Comparison of ENCODE assay signal across 8 mouse cellular contexts in the genomic region with DNA sequence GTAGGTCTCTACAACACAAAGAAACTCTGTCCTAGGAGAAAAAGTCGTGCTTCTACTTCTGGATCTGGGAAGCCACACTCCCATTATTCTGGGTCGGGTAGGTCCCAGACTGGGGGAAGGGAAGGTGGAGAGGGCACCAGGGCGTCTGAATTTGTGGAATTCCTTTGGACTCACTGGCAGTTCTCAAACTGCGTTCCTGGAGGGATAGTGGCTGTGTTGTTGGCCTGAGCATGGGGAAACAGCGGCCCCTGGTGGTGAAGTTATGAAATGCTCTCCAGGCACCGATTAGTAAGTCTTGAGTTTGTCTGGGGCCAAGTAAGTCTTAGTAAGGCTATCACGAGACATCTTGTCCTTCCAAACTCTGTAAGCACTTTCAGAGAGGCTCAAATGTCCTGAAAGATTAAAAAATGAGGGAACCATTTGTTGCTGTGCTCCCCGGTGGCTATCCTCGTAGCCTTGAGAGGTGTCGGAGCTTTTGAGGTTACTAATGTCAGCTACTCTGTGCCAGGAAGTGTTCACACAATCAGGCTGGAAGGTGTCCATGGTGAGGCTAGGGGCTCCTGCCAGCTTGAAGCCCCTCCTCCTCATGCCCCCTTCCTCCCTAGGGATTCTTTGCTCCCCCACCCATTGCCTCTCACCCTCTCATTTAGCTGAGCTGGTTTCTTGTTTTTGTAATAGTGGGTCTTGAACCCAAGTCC. TPM values are rescaled to one million over a fixed set of nuclear protein-coding genes. Genes with fewer than 3 reads are reported as not detected.
DNase-seq lines count a peak whose midpoint lies in the region; ATAC-seq lines count a peak whose summit lies in the region.

No protein-coding gene starts in this region.

- H3K27ac ChIP-seq in hindbrain, embryonic 11.5 days (ENCODE audit: low read depth, low read length), result no peak overlapping the region

- no peaks in the 10 kb centered on the region for H3K4me1 ChIP-seq in hindbrain, embryonic 11.5 days (replicated peaks; ENCODE audit: control insufficient read depth, insufficient read depth, low read length)

- 9% methylated on average over 10 of the region's 10 CpGs for WGBS in hindbrain, embryonic 11.5 days

- no peak overlapping the region for H3K4me2 ChIP-seq in hindbrain, embryonic 11.5 days (replicated peaks; ENCODE audit: low read depth, low read length)

- peak; percentile 92 for ATAC-seq in frontal cortex, adult (ENCODE audit: low TSS enrichment)
- no peak for ATAC-seq in hindbrain, embryonic 11.5 days (ENCODE audit: low FRiP score)

- no peaks in the 10 kb centered on the region for H3K9me3 ChIP-seq in hindbrain, embryonic 11.5 days (ENCODE audit: control insufficient read depth, low read length)

- H3K4me3 ChIP-seq in hindbrain, embryonic 11.5 days (ENCODE audit: low read depth, low read length), result no peak overlapping the region

- no peak overlapping the region for H3K9ac ChIP-seq in hindbrain, embryonic 11.5 days (ENCODE audit: low read depth, low read length)

- peak; percentile 94 for DNase-seq in NIH3T3 (ENCODE audit: low read depth)
- peak; percentile 87 for DNase-seq in cerebellum, adult 9-10 months
- peak; percentile 94 for DNase-seq in hindbrain, embryonic 11.5 days (ENCODE audit: low spot score)
- peak; percentile 92 to 96 for DNase-seq in layer of hippocampus, postnatal 10 days (ENCODE audit: low spot score in 2 of 2)
- DNase-seq in lung, postnatal 25 days (ENCODE audit: low spot score), result peak; percentile 91
- DNase-seq in retina, embryonic 14.5 days (ENCODE audit: low spot score), result peak; percentile 96
- peak; percentile 53 to 62 for DNase-seq in thymus, postnatal 36 days

- H3K27me3 ChIP-seq in hindbrain, embryonic 11.5 days (ENCODE audit: control insufficient read depth, insufficient read depth, low read length), result no peaks in the 10 kb centered on the region

- H3K36me3 ChIP-seq in hindbrain, embryonic 11.5 days (ENCODE audit: control insufficient read depth, insufficient read depth, low read length), result no peaks in the 10 kb centered on the region

RNA-seq across cellular contexts. Expression of gene Ryk, which starts 50.2 kb away (rescaled TPM):
- polyA plus RNA-seq in hindbrain, embryonic 11.5 days (2014; fragmentation: Nextera tagmentation; extraction: Ambion mirVana), result 25.3 and 26.5 TPM in 2 replicates
- 10 to 100 TPM; 36.2 to 38.6 TPM for total RNA-seq in layer of hippocampus, postnatal 10 days (2021)
